Mouse (Mus musculus) layer of hippocampus, postnatal 10 days (tissue): ENCODE measurements around the gene Nkain2. TPM values are rescaled to one million over a fixed set of nuclear protein-coding genes. Genes with fewer than 3 reads are reported as not detected.

Experiments used
- DNase-seq, 2 experiments: peaks; one replicate each; pipeline ENCODE4 v3.0.0; 2021; ENCODE audit warnings: low spot score in 2 of 2
- total RNA-seq, 2 experiments: library from RNA; stranded (reverse); gene quantifications; 2 replicates each; pipeline ENCODE4 v1.2.3; 2021

Gene Nkain2
- total RNA-seq, 2 experiments from 2014 or later, result 30.7 TPM

- no peak for DNase-seq
Measured at GRCm38 (mm10) chr10:31646083-31646482, 1244.2 kb downstream of the Nkain2 start.

Other genes starting within 250 kb of the Nkain2 start
- not detected for gene Trdn, start 190.1 kb upstream of the Nkain2 start, total RNA-seq